Mouse (Mus musculus): ENCODE results near the gene Scand1. TPM values are rescaled to one million over a fixed set of nuclear protein-coding genes. Genes with fewer than 3 reads are reported as not detected.

Scand1 gene
- 94.7 and 113 TPM in 2 replicates for polyA plus RNA-seq (2012; rRNA removed)

GRCm38 (mm10) chr2:156312297-156312897 is at the start of gene Scand1, which contains the start of gene Cnbd2:
Scand1 (minus strand) TSS chr2:156312704.
Cnbd2 (plus strand) TSS chr2:156312299.
- WGBS: under 1% methylated on average over 48 of the region's 49 CpGs
- peak; percentile 64 for DNase-seq (ENCODE audit: low read depth, low spot score)

GRCm38 (mm10) chr2:156356031-156356430 is 43.5 kb upstream of the Scand1 start:
- no peak for DNase-seq (ENCODE audit: low read depth, low spot score)
- WGBS: 38% methylated on average over 7 of the region's 7 CpGs

GRCm38 (mm10) chr2:156353265-156353692 is 40.8 kb upstream of the Scand1 start:
- DNase-seq (ENCODE audit: low read depth, low spot score): no peak
- WGBS: 35% methylated on average over 7 of the region's 7 CpGs

GRCm38 (mm10) chr2:156352413-156353165 is 40.1 kb upstream of the Scand1 start:
- 77% methylated on average over 8 of the region's 8 CpGs for WGBS
- no peak for DNase-seq (ENCODE audit: low read depth, low spot score)

- no peak for DNase-seq (ENCODE audit: low read depth, low spot score)
- WGBS: 87% methylated on average over 7 of the region's 7 CpGs
Observed at GRCm38 (mm10) chr2:156351243-156351642, 38.7 kb upstream of the Scand1 start.

- DNase-seq (ENCODE audit: low read depth, low spot score): no peak
- 86% methylated on average over 4 of the region's 4 CpGs for WGBS
Observed at GRCm38 (mm10) chr2:156349286-156349848, 36.9 kb upstream of the Scand1 start.

GRCm38 (mm10) chr2:156348812-156349211 is 36.3 kb upstream of the Scand1 start:
- no peak for DNase-seq (ENCODE audit: low read depth, low spot score)
- 79% methylated on average over 4 of the region's 4 CpGs for WGBS

- 64% methylated on average over 12 of the region's 12 CpGs for WGBS
- DNase-seq (ENCODE audit: low read depth, low spot score): no peak
Observed at GRCm38 (mm10) chr2:156344775-156345532, 32.5 kb upstream of the Scand1 start.

- 72% methylated on average over 4 of the region's 4 CpGs for WGBS
Observed at GRCm38 (mm10) chr2:156340078-156340477, 27.6 kb upstream of the Scand1 start.

GRCm38 (mm10) chr2:156331446-156331965 is 19.0 kb upstream of the Scand1 start:
- WGBS: 78% methylated on average over 7 of the region's 7 CpGs
- no peak for DNase-seq (ENCODE audit: low read depth, low spot score)

More at GRCm38 (mm10) chr2:156340078-156340477, 27.6 kb upstream of the Scand1 start:
- DNase-seq (ENCODE audit: low read depth, low spot score): no peak

- 74% methylated on average over 1 of the region's 1 CpGs for WGBS
- DNase-seq (ENCODE audit: low read depth, low spot score): no peak
Observed at GRCm38 (mm10) chr2:156330681-156331080, 18.2 kb upstream of the Scand1 start.

- no peak for DNase-seq (ENCODE audit: low read depth, low spot score)
- 35% methylated on average over 5 of the region's 5 CpGs for whole genome bisulfite sequencing
Observed at GRCm38 (mm10) chr2:156324681-156325080, 12.2 kb upstream of the Scand1 start.

- 47% methylated on average over 6 of the region's 6 CpGs for WGBS
- no peak for DNase-seq (ENCODE audit: low read depth, low spot score)
Observed at GRCm38 (mm10) chr2:156324116-156324588, 11.6 kb upstream of the Scand1 start.

- WGBS: 92% methylated on average over 6 of the region's 6 CpGs
Observed at GRCm38 (mm10) chr2:156321538-156321937, 9.0 kb upstream of the Scand1 start.

GRCm38 (mm10) chr2:156318491-156318890 is 6.0 kb upstream of the Scand1 start:
- DNase-seq (ENCODE audit: low read depth, low spot score): no peak

More at GRCm38 (mm10) chr2:156321538-156321937, 9.0 kb upstream of the Scand1 start:
- DNase-seq (ENCODE audit: low read depth, low spot score): no peak

GRCm38 (mm10) chr2:156314811-156315210 is 2.3 kb upstream of the Scand1 start:
- WGBS: 95% methylated on average over 6 of the region's 6 CpGs

GRCm38 (mm10) chr2:156313153-156313552 is 649 bp upstream of the Scand1 start:
- DNase-seq (ENCODE audit: low read depth, low spot score): no peak
- WGBS: 36% methylated on average over 3 of the region's 3 CpGs

More at GRCm38 (mm10) chr2:156314811-156315210, 2.3 kb upstream of the Scand1 start:
- DNase-seq (ENCODE audit: low read depth, low spot score): no peak

GRCm38 (mm10) chr2:156311841-156312291 is 638 bp downstream of the Scand1 start:
- no peak for DNase-seq (ENCODE audit: low read depth, low spot score)
- WGBS: under 1% methylated on average over 53 of the region's 53 CpGs

- 9% methylated on average over 8 of the region's 8 CpGs for WGBS
- DNase-seq (ENCODE audit: low read depth, low spot score): no peak
Observed at GRCm38 (mm10) chr2:156311441-156311840, 1.1 kb downstream of the Scand1 start.

All from large intestine, adult 2 months (tissue).